Mouse (Mus musculus) left cerebral cortex, adult 18-20 months (tissue): ENCODE results near the gene Drap1. TPM values are rescaled to one million over a fixed set of nuclear protein-coding genes. Genes with fewer than 3 reads are reported as not detected.
"Not testable (repeated sequence)": the region's sequence is repeated elsewhere in the genome, so short reads cannot be mapped to it uniquely, and the experiment has no call there.

Experiments used
- DNase-seq, 2 experiments: peaks; one replicate each; pipeline ENCODE4 v3.0.0; 2021 to 2022; ENCODE audit warnings: low spot score in 2 of 2, mixed read lengths in 1 of 2
- total RNA-seq, 2 experiments: library from RNA; stranded (reverse); gene quantifications; 2 replicates each; pipeline ENCODE4 v1.2.3; 2021

Drap1 gene
- total RNA-seq, 2 experiments from 2014 or later = 263 to 283 TPM

DNA sequence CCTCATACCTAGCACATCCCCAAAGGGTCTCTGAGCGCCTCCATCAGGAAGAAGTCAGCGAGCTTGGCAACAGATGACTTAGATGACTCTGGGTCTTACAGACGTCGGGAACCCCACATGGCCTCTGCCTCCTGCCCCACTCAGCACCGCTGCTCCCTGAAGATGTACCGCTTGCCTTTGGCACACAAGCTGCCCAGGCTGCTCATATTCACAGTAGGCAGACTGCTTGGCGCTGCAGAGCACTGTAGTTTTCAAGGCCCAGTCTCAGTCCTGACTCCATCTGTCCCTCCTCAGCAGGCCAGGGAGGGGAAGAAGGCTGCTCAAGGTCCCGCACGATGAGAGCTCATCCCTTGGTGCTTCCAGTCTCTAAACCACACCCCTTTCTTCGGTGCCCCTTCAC lies 2.5 kb downstream of the Drap1 start:
- DNase-seq = no peak

DNA sequence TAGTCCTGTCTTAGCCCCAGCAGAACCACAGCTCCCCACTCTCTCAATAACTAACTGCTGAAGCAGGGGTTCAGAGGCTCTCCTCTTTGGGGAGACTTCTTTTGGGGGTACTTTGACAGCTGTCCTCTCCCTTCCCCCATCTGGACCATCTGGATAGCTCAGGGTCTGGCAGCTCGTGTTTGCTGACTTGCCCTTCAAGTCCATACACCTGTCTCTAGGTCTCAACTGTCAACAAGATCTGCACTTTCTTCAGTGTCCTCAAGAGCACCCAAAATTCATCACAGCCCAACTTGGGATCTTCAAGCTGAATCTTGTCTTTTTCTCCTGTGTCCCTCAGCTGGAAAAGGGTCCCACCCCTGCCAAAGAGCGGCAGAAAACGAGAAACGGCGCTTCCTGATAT lies 3.0 kb downstream of the Drap1 start:
- DNase-seq = no peak

DNA sequence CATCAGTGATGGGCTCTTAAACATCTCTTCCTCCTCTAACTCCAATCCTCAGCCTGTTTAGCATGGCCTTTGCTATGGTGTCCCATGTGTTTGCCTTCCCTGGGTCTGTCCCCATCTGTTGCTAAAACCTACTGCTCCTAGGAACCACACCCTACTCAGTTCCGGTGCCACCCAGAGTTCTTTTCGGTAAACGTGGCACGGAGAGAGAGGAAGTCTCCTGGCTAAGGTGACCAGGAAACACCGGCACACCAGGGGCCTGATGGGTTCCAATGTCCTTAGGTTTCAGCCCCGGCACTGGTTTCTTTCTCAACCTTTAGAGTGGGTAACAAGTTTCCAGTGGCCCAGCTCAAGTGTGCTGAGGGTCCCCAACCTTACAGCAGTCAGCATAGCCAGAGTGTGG lies 4.2 kb downstream of the Drap1 start:
- no peak for DNase-seq

DNA sequence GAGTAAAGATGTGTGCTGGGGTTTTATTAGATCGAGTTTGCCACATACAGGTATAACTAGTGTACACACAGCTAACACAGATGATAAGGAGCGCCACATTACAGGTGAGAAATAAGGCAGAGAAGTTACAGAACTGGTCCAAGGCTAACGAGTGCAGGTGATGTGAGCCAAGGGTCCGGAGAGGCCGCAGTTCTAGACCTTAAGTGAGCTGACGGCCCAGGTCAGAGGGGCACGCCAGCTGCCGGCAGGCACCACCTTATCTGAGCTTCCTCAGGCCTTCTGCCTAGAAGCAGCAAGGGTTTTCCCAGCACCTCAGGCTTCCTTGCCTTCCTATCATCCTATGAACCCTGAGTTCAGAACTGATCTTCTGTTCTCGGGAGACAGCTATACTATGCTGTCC lies 5.1 kb downstream of the Drap1 start:
- no peak for DNase-seq

DNA sequence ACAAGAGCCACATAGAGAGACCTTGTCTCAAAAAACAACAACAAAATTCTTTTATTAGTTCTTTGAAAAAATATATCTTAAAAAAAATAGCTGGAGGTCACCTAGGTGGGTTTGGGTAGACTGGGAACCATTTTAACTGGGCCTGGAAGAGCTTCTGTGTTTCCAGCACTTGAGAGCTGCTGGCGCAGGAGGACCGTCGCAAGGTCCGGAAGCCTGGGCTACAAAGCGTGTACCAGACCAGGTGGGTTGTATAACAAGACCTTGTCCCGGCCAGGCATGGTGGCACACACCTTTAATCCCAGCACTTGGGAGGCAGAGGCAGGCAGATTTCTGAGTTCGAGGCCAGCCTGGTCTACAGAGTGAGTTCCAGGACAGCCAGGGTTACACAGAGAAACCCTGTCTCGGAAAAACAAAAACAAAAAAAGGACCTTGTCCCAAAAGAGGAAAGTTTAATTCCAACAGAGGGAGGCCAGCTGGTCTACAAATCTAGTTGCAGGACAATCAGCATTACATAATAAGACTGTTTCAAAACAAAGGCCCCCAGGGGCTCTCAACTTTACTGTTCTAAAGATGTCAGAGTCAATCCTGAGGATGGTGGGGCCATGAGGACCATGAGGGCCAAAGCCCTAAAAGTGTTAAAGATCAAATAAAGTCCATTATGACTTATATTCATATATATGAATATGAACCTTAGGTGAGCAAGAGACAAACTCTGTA lies 5.9 kb downstream of the Drap1 start:
- DNase-seq = no peak

DNA sequence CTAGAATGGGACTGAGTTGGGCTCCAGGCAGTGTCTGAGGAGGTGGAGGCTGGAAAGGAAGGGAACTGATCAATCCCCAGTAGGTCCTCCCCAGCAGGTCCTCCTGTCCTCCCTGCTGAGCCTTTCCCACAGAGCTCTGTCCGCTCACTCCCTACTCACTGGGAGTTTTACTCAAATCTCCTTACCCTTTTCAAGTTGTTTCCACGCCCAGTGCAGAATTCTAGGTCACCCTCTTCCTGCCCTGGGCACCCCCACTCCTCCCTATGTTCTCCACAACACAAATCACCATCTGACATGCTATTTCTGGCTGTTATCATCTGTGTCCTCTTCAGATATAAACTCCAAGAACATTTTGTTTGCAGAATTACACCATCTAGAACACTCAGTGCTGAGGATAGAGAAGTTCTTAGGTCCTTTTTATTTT lies 10.2 kb downstream of the Drap1 start:
- DNase-seq = no peak

DNA sequence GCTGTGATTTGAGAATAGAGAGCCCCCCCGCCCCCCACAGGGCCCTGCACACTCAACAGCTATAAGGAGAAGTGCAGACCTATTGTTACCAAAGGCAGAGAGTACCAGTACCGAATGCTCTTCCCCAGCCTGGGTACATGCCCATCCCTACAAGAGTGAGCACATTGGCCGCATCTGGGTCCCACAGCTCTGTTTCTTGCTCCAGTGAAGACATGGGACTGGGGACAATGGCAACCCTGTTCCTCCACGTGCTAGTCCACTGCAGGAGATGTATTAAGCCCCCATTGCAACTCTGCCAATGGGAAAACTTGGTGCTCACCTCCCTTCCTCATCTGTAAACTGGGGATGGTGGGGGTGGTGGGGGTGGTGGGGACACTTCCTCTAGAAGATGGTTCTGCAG lies 10.9 kb downstream of the Drap1 start:
- DNase-seq = no peak

DNA sequence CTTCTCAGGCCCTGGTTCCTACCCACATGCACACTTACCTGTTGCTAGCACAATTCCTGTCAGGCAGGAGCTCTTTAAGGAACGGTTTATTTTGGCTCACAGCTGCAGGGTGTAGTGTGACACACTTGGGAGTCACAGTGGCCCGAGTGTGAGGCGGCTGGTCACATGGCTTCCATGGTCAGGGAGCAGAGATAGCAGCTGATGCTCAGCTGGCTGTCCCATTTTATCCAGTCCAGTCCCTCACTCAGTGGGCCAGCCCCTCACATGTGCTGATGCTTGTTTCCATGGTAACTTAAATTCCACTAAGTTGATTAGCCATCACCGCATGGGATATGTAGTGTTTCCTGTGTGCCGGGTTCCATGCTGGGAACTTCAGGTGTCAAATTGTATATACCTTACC lies 12.8 kb downstream of the Drap1 start:
- no peak for DNase-seq

DNA sequence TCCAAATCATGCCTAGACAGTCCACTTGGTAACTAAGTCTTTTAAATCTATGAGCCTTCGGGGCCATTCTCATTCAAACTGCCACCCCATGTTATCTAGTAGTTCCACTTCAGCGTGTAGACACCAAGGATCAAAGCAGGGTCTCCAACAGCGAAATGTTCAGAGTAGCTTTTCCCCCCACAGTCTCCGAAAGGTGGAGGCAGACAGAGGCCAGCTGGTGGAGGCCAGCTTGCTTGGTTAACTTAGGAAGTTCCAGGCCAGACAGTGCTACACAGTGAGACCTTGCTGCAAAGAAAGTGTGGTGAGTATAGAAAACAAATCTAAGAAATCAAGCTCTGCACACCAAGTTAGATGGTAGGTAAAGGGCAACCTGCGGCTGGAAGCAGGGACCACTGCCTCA lies 14.1 kb downstream of the Drap1 start:
- DNase-seq = no peak

DNA sequence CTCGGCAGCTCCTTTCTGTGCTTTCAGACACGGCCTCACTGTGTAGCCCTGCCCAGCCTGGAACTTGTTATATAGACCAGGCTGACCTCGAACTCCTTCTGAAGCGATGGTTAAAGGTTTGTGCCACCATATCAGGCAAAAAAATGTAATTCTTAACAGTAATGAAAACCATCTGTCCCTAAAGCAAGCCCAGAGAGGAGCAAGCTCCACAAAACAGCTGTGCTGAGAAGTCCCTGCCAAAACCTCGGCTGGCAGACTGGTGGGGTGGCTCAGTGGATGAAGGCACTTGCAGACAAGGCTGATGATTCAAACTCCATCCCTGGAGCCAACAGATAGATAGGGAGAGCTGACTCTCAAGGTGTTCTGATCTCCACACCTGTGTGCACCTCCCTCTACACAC lies 15.7 kb downstream of the Drap1 start:
- no peak for DNase-seq

DNA sequence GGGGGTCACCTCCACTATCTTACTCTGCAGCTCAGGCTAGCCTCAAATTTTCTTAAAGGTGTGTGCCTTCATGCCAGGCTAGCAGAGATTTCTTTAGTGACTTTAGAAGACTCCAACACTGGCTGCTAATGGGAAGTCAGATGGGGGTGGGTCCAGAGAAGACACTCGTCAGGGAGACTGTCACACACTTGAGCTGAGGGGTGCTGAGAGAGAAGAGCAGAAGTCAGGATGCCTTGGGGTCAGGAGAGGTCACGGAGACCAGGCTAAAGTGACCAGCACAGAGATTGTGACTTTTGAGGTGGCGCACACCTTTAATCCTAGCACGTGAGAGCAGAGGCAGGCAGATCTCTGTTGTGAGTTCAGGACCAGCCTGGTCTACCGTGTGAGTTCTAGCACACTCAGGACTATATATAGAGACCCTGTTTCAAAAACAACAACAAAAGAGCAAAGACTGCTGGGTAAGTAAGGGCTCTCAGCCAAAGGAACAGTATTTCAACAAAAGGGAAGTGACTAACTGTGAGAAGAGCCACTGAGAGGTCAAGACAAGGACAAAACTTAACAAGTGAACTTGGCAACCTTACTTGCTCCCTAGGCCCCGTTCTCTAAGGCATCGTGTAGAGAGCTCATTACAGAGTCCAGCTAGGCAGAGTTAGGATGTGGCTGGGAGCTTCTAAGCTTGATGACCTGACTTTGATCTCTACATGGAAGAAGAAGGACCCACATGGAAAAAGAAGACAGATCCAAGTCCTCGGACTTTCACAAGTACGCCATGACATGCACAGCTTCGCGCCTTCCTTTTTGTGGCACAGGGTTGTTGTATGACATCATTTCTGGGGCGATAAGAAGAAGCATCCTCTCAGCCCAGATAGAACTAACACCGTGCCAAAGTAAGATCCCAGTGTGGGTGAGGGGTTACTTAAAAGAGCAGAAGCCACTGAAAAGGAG lies 16.4 kb downstream of the Drap1 start:
- no peak for DNase-seq

DNA sequence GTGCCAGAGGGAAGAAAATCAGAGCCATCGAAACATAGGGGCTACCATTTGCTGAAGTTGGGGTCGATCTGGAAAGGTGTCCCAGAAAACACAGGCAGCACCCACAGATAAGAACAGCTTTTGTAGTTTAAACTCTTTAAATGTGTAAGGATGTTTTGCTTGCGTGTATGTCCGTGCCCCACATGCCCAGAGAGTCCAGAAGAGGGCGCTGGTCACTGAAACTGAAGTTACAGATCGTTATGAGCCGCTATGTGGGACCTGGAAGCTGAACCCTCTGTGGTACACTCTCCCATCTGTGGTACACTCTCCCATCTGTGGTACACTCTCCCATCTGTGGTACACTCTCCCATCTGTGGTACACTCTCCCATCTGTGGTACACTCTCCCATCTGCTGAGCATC lies 17.6 kb downstream of the Drap1 start:
- DNase-seq = peak; percentile 43 to 48

DNA sequence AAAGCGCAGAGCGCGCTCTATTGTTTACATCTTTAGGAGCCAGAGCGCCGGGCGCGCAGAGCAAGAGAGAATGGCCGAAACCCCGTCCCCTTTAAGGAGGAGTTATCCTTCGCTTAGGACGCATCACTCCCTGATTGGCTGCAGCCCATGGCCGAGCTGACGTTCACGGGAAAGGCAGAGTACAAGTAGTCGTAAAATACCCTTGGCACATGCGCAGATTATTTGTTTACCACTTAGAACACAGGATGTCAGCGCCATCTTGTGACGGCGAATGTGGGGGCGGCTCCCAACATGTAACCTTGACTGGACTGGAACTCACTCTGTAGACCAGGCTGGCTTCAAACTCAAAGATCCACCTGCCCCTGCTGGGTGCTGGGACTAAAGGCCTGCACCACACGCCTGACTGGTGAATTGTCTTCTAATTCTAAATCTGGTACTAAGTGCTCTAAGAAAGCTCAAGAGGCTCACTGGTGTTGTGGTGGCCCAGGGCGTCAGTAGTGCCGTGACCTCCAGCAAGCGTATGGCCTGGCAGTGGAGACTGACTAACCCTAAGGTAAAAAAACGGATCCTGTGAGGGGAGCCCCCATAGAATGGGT lies 18.1 kb downstream of the Drap1 start:
- peak in 1 of 2 experiments; percentile 55 for DNase-seq

DNA sequence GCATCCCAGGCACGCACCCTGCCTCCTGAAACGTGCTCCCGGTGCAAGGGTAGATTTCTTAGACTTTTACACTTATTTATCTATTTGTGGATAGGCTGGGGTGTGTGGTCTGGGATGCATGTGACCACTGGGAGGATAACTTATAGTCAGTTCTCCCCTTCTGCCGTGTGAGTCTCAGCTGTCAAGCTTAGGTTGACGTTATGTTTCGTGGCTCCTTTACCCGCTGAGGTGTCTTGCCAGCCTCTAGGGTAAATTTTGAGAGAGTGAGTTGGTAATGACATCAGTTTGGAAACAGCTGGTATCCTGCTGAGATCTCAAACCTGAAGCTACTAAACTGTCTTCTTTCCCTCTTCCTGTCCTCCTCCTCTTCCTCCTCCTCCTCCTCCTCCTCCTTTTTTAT lies 18.9 kb downstream of the Drap1 start:
- DNase-seq = no peak

DNA sequence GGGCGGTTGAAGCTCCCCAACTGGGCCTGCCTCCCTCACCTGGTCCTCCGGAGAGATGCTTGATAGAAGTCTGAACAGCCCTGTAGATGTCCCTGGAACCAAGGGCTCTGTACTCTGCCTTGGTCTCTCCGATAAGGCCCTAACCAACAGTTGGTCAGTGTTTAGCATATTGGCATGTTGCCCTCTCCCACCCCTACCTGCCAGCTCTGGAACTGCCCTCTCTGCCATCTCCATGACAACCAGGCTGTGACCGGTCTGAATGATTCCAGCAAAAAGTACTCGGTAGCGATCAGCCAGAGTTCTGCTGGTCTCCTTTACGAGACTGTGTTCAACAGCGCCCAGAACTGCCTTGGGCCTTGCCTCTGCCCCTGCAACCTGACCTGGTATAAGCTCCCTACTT lies 22.5 kb downstream of the Drap1 start, which contains the start of gene Tsga10ip:
Tsga10ip (minus strand) TSS at position 234 of the 400 bp plus-strand sequence.
- no peak for DNase-seq

DNA sequence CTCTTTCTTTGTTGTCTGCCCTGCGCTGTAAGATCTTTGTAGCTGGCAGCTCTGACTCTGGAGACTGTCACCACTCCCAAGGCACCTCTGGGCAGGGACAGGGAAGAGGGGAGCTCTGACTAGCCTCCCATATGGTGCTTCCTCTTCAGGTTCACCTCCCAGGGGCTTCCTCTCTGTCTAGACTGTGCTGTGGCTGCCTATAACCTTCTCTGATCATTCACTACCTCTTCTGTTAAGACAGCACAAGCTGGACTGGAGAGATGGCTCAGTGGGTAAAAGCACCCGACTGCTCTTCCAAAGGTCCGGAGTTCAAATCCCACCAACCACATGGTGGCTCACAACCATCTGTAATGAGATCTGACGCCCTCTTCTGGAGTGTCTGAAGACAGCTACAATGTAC lies 23.7 kb downstream of the Drap1 start:
- DNase-seq = not testable (repeated sequence)

DNA sequence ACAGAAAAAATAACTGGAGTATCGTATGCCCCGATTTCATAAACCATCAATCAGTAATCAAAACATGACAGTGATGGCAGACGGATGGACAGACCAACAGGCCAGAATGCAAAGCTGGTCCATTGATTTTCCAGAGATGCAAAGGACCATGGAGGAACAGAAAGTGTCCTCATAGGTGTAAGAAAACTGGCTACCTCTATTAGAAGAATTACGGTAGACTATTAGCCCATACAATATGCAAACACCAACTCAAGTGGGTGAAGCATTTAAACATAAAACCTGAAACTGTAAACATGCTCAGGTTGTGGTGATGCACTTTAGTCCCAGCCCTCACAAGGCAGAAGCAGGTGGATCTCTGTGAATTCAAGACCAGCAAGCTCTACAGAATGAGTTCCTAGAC lies 29.4 kb downstream of the Drap1 start:
- DNase-seq = no peak

DNA sequence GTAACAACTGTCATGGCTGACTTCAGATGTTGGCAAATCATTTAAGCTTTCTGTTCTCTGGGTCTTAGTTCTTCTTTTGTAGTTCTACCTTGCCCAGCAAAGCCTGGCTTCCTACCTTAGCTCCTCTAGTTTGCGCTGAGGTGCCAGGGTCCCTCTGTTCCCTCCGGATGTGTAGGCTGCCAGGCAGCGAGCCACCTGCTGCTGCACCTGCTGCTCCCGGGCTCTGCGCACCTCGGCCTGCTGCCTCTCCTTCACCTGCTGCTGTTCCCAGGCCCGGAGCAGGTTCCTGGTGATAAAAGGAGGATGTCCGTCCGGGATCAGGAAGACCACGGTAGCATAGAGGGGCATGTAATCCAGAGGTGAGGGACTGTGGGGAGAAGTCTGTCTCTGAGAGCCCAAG lies 30.6 kb downstream of the Drap1 start:
- DNase-seq = no peak

DNA sequence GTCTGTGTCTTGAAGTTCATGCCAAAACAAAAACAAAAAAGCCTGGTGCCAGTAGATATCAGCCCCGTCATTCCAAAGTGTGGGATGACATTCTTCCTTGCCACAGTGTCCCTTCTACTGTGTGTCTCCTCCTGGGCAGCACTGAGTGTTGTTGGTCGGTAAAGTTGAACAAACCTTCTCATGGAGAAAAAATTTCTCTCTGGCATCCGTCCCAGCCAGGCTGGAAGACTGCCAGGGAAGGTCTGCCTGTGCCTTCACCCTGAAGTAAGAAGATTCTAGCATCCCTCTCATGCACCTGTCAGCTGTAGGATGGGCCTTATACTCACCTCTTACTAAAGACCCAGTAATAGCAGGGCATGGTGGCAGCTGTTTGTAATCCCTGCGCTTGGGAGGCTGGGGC lies 31.9 kb downstream of the Drap1 start:
- DNase-seq = no peak

DNA sequence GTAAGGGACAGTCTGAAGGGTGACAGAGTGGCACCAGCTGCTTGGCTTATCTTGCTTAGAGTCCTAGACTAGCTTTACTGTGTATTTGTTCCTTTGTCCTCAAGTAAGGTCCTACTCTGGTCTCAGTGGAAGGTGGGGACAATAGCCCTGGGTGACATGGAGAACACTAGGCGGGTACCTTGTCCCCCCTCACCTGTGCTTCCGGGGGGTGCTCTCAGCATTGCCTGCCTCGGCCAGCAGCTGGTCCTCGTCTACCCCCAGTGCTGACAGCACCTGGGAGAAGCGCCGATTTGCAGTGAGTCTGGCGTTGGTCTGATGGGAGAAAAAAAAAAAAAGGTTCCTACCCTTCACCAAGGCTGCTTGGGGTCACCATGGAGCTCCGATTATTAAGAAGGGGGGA lies 34.4 kb downstream of the Drap1 start:
- no peak for DNase-seq

DNA sequence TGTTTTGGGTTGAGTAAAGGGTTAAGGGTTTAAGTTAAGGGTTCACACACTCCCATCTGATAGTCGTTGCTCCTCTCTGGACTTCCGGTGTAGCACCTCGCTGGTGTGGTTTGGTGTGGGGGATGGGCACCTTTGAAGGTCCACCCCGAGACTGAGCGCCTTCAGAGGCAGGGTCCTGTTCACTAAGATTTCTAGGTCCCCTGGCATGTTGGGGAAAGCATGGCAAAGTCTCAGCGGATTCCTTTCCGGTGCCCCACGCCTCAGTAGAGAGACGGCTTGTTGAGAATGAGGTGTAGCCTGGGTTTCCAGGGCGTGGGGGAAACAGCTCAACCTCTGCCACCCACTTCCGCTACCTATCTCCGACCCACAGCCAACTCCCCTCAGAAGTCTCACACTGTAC lies 35.1 kb downstream of the Drap1 start:
- no peak for DNase-seq
